Mouse (Mus musculus) splenic B cell, adult 2 months (primary cell): Measurements from ENCODE around the gene Ttc7b.

ENCODE experiments used
- DNase-seq: peaks from one replicate; pipeline ENCODE4 v3.0.0-alpha.2; 2011; ENCODE audit warnings: low read depth, low spot score
- H3K27me3 ChIP-seq: 2 replicates; pipeline ENCODE4 v1.6.1; 2012; ENCODE audit warnings: mild to moderate bottlenecking, low read length, moderate library complexity, mixed read lengths; ENCODE audit not compliant: control insufficient read depth, poor library complexity, insufficient read depth, severe bottlenecking
- H3K36me3 ChIP-seq: 2 replicates; pipeline ENCODE4 v1.6.1; 2012; ENCODE audit warnings: mild to moderate bottlenecking, low read length, moderate library complexity, mixed read lengths; ENCODE audit not compliant: control insufficient read depth, poor library complexity, insufficient read depth, severe bottlenecking

Ttc7b gene

GRCm38 (mm10) chr12:100488368-100488767 is 32.3 kb downstream of the Ttc7b start:
- no peaks in the 10 kb centered on the region for H3K27me3 ChIP-seq
- no peaks in the 10 kb centered on the region; the same call in 1 of the 2 replicates for H3K36me3 ChIP-seq
- no peak for DNase-seq

- H3K27me3 ChIP-seq = no peaks in the 10 kb centered on the region
- no peak for DNase-seq
- H3K36me3 ChIP-seq = no peaks in the 10 kb centered on the region; the same call in 1 of the 2 replicates
These were observed 34.4 kb downstream of the Ttc7b start for GRCm38 (mm10) chr12:100486232-100486631.

GRCm38 (mm10) chr12:100483054-100483453 is 37.6 kb downstream of the Ttc7b start:
- no peak for DNase-seq
- no peaks in the 10 kb centered on the region for H3K27me3 ChIP-seq
- H3K36me3 ChIP-seq = no peaks in the 10 kb centered on the region

- H3K27me3 ChIP-seq = no peaks in the 10 kb centered on the region
- no peaks in the 10 kb centered on the region for H3K36me3 ChIP-seq
- DNase-seq = no peak
These were observed 38.4 kb downstream of the Ttc7b start for GRCm38 (mm10) chr12:100482255-100482654.

- DNase-seq = no peak
- Histone ChIP-seq H3K36me3 (no peaks in the 10 kb centered on the region), H3K27me3 (no peaks in the 10 kb centered on the region)
These were observed 39.1 kb downstream of the Ttc7b start for GRCm38 (mm10) chr12:100481443-100482026.

- Histone ChIP-seq H3K27me3 (no peaks in the 10 kb centered on the region), H3K36me3 (no peaks in the 10 kb centered on the region)
- no peak for DNase-seq
These were observed 39.8 kb downstream of the Ttc7b start for GRCm38 (mm10) chr12:100480642-100481442.

GRCm38 (mm10) chr12:100479892-100480621 is 40.6 kb downstream of the Ttc7b start:
- H3K27me3 ChIP-seq = no peaks in the 10 kb centered on the region
- no peaks in the 10 kb centered on the region for H3K36me3 ChIP-seq
- peak; percentile 95 for DNase-seq

GRCm38 (mm10) chr12:100479270-100479869 is 41.3 kb downstream of the Ttc7b start:
- no peaks in the 10 kb centered on the region for H3K36me3 ChIP-seq
- DNase-seq = no peak
- H3K27me3 ChIP-seq = no peaks in the 10 kb centered on the region

- no peak for DNase-seq
- Histone ChIP-seq H3K27me3 (no peaks in the 10 kb centered on the region), H3K36me3 (no peaks in the 10 kb centered on the region)
These were observed 42.0 kb downstream of the Ttc7b start for GRCm38 (mm10) chr12:100478615-100479014.

- DNase-seq = no peak
- no peaks in the 10 kb centered on the region for H3K36me3 ChIP-seq
- no peaks in the 10 kb centered on the region for H3K27me3 ChIP-seq
These were observed 42.5 kb downstream of the Ttc7b start for GRCm38 (mm10) chr12:100478151-100478550.

GRCm38 (mm10) chr12:100477474-100477873 is 43.2 kb downstream of the Ttc7b start:
- Histone ChIP-seq H3K36me3 (no peaks in the 10 kb centered on the region), H3K27me3 (no peaks in the 10 kb centered on the region)
- no peak for DNase-seq

GRCm38 (mm10) chr12:100476351-100476750 is 44.3 kb downstream of the Ttc7b start:
- Histone ChIP-seq H3K36me3 (no peaks in the 10 kb centered on the region), H3K27me3 (no peaks in the 10 kb centered on the region)
- no peak for DNase-seq

GRCm38 (mm10) chr12:100475489-100475888 is 45.1 kb downstream of the Ttc7b start:
- no peaks in the 10 kb centered on the region for H3K27me3 ChIP-seq
- no peak for DNase-seq
- H3K36me3 ChIP-seq = no peaks in the 10 kb centered on the region

- no peak for DNase-seq
- Histone ChIP-seq H3K36me3 (no peaks in the 10 kb centered on the region), H3K27me3 (no peaks in the 10 kb centered on the region)
These were observed 45.8 kb downstream of the Ttc7b start for GRCm38 (mm10) chr12:100474661-100475321.
